Mouse (Mus musculus): ENCODE measurements at regions not wholly inside any gene's neighbourhood (a gene's known extent, or its start where the extent isn't known, plus 50 kb on each side); places are given as distances from the start of the nearest gene placed in this dataset.

DNA sequence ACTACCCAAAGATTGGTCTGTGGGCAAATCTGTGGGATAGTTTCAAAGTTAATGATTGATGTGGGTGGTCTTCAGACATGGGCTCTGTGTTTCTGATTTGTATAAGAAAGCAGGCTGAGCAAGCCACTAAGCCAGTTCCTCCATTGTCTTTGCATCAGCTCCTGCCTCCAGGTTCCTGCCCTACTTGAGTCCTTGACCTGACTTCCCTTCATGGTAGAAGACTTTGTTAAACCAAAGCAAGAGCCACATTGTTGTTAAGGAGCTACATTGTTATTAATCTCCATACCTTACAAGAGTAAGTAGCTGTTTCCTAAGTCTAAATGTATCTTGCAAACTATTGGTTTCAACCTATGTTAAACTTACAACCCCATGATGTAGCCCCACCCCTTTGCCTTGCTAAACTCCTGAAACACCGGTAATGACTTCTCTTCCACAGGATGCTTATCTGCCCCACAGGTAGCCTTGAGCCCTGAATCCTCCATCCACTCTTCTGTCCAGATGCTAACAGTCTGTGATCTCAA lies 136.5 kb upstream of the 4930535I16Rik start:
- DNase-seq (ENCODE audit: low spot score in 2 of 2) = no peak
- intact Hi-C loops (cut with DNase I) = no loop called here

DNA sequence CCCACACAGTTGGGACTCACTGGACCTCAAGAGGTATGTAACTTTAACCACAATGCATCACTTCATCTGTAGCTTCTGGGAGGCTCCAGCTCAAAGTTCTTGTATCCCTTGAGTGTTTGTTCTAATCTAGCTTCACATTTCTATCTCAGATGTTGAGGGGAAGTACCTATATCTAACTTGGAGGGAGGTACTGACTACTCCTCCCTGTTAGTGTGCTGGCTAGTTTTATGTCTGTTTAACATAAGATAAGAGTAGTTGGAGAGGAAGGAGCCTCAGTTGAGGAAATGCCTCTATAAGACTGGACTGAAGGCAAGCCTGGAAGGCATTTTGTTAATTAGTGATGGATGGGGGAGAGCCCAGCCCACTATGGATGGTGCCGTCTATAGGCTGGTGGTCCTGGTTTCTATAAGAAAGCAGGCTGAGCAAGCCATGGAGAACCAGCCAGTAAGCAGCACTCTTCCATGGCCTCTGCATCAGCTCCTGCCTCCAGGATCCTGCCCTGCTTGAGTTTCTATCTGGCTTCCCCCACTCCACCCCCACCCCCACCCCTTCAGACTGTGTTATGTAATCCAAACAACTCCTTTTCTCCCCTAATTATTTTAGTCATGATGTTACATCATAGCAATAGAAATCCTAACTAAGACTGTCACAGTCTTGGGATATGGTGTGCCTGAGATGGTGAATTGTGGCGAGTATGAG lies 135.7 kb upstream of the 4930535I16Rik start:
- intact Hi-C loops (cut with DNase I) = no loop called here
- no peak for DNase-seq (ENCODE audit: low spot score in 2 of 2)

DNA sequence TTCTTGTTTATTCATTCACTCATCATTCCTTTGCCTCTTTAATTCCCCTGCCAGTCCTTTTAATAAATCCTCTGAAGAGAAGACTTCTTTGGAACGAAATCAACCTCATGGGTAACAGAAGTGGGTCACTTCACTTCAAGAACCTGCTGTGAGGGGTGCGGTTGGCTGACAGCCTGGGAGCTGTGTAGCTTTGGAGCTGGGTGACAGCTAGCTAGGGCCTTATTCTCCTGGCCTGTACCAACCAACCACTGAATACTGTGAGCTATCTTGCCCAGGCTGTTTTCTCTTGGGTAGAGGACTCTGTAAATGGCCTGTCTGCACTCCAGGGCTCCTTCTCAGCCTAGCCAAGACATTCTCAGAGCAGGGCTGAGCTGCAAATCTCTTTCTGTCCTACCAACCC lies 134.6 kb upstream of the 4930535I16Rik start:
- peak; percentile 14 to 23 for DNase-seq (ENCODE audit: low spot score in 2 of 2)
- intact Hi-C loops (cut with DNase I) = no loop called here

DNA sequence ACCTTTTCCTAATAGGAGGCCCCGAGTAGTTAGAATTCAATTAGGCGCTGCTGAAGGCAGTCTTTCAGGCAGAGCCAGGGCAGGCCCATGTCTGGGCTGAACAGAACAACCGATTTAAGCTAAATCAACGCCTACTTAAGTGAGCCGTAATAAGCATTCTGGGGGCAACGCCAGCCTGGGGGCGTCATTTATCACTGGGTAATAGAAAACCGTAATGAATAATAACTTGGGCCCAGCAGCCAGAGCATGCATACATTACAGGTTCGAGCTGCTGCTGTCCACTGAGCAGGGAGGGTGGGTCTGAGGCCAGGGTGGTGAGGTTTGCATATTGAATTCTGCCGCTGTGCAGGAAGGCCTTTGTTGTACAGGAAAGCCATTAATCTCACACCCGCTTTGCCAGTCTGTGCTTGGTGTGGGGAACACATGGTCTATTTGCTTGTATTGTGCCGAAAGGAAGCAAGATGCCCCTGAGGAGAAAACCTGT lies 130.6 kb upstream of the 4930535I16Rik start:
- intact Hi-C loops (cut with DNase I) = no loop called here
- DNase-seq (ENCODE audit: low spot score in 2 of 2) = peak in 1 of 2 experiments; percentile 14

DNA sequence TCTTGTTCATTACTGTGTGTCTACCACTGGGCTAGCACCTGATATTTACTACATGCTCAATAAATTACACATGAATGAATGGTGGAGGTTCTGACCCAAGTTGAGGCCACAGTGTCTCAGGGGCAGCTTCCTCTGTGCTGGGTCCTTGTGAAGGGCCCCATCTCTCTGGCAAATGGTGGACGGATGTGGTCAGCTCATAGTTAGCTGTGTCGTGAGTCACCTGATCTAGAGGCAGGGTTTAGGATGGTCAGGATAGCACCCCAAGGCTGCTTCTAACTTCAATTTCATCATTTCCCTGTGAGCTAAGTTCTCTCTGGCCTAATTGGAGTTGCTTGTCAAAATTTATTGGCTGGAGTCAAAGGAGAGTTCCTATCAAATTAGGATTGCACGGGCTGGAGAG lies 130.1 kb upstream of the 4930535I16Rik start:
- DNase-seq (ENCODE audit: low spot score in 2 of 2) = no peak
- intact Hi-C loops (cut with DNase I) = no loop called here

DNA sequence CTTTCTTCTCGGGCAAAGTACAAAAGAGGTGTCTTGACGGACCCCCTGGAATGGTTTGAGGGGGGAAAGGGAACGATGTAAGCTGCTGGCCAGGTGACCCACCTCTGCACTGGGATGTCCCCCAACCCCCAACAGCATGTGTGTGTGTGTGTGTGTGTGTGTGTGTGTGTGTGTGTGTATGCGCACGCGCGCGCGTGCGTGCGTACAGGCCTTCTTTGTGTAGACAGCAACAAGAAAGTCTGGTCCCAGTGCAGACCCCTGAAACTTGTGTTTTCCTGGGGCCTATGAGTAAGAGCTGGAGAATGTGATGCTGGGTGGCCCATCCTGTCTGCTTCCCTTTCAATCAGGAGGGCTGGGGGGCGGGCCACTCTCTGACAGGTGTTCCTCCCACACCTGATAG lies 118.7 kb upstream of the 4930535I16Rik start:
- intact Hi-C loops (cut with DNase I) = no loop called here

DNA sequence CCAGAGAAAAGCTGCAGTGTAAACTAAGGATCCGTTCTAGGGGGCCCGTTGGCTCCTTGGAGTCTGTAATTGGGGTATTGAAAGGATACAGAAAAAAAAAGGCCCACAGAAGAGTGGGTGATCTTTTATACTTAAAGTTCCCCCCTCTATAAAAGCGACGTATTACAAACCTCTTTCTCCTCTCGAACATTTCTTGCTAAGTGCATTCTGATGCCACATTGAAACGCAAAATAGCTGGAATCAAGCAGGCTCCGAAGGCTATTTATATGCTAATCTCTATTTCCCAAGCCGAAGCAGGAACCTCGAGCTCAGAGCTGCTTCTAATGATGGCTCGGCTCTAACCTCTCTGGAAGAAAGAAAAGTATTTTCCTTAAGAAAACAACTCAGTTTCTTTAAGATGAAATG lies 117.8 kb upstream of the 4930535I16Rik start:
- intact Hi-C loops (cut with DNase I) = no loop called here
- peak in 1 of 2 experiments; percentile 13 for DNase-seq (ENCODE audit: low spot score in 2 of 2)

More for the DNA sequence above, 118.7 kb upstream of the 4930535I16Rik start:
- DNase-seq (ENCODE audit: low spot score in 2 of 2) = no peak

DNA sequence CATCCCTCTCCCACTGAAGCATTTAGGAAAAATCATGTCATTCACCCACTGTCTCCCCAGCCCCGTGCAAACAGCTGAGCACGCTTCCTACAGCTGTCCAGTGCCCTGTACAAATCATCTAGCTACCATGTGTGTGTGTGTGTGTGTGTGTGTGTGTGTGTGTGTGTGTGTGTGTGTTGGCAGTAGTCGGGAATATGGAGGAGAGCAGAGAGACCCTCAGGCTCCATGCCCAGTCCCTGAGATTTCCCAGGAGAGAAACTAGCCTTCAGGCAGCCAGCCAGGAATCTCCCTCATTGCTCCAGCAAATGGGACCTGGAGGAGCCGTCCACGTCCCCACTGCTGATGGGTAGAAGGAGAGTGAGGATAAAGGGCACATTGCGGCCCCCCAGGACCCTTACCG lies 117.4 kb upstream of the 4930535I16Rik start:
- intact Hi-C loops (cut with DNase I) = no loop called here
- peak; percentile 23 to 37 for DNase-seq (ENCODE audit: low spot score in 2 of 2)

DNA sequence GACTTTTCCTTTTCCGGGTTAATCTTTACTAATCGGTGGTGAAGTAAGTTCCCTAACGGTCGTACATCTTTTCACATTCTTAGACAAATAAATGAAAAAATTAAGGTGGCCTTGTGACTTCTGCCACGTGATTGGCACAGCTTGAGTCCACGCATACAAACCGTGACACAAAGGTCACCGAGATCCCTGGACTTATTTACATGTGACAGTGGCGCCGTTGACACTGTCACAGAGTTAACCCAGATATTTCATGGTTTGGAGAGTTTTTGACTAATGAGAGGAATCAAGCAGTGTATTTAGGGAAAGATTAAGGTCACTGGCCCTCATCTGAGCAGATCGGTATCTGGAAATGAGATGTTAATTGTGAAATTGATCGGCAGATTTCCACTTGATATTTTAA lies 110.2 kb upstream of the 4930535I16Rik start:
- intact Hi-C loops (cut with DNase I) = no loop called here
- DNase-seq (ENCODE audit: low spot score in 2 of 2) = no peak

DNA sequence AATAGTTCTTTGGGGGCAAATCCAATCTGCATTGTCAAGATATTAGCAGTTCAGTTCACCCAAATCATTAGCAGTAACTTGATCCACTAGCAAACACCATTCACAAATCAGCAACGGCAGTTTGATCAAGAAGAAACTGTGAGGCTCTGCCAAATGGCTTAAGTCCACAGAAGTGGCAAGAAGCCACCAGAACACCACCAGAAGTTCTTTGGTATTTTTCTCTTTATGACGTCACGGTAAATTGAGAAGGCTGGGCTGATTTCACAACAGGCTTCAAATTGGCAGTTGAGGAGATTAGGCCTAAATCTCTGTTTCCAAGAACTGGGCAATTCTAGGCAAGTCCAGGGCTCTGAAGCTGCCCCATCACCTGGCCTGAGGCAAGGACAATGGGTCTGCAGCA lies 98.6 kb upstream of the 4930535I16Rik start:
- DNase-seq (ENCODE audit: low spot score in 2 of 2) = no peak
- intact Hi-C loops (cut with DNase I) = no loop called here

DNA sequence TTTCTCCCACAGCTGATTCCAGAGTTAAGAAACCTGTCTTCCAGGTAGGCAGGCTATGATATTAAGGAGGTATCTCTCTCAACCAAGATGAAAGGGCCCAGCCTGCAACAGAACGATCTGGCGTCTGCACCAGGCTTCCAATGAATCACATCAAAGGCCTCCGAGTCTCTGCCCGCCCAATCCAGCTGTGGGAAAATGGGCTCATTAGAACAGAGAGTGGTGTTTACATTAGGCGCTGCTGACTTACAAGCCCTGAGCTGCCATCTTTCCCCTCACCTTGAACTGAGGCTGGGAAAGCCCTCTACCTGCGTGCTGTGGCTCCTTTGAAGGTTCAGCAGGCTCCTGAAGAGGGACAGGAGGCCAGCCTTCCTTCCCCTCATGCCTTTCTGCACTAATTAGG lies 97.5 kb upstream of the 4930535I16Rik start:
- intact Hi-C loops (cut with DNase I) = no loop called here
- no peak for DNase-seq (ENCODE audit: low spot score in 2 of 2)

DNA sequence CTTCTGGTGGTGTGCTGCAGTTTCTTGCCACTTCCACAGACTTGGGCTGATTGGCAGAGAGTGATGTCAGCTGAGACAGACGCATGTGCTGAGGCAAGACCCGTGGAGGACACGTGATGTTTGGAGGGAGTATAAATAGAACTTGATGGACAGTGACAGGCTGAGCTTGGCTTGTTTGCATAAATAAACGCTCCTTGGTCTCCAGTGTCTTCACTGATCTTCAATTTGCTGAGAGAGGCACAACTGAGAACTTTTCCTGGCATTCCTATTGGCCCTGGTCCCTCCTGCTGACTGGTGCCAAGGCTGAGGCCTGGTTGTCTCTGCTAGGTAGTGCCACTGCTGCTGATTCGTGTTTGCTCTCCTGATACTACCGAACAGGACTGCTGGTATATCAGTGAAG lies 94.6 kb upstream of the 4930535I16Rik start:
- DNase-seq (ENCODE audit: low spot score in 2 of 2) = no peak
- intact Hi-C loops (cut with DNase I) = no loop called here

DNA sequence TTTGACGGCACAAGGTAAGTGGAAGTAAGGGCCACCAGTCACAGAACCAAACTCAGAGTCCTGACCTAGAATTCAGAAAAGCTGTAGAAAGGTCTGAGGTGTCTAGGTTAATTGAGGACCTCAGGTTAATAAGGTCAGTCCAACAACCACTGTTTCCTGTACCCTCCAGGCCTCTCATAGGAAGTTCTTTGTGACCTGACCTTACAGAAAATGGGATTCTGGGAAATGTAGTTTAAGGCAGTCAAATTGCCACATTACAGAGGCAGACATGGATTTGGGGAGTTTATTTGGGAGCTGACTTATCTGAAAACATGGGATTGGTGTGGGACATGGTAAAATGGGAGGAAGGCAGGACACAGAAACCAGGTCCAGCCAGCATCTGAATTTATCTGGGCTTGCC lies 90.9 kb upstream of the 4930535I16Rik start:
- intact Hi-C loops (cut with DNase I) = no loop called here
- DNase-seq (ENCODE audit: low spot score in 2 of 2) = no peak

DNA sequence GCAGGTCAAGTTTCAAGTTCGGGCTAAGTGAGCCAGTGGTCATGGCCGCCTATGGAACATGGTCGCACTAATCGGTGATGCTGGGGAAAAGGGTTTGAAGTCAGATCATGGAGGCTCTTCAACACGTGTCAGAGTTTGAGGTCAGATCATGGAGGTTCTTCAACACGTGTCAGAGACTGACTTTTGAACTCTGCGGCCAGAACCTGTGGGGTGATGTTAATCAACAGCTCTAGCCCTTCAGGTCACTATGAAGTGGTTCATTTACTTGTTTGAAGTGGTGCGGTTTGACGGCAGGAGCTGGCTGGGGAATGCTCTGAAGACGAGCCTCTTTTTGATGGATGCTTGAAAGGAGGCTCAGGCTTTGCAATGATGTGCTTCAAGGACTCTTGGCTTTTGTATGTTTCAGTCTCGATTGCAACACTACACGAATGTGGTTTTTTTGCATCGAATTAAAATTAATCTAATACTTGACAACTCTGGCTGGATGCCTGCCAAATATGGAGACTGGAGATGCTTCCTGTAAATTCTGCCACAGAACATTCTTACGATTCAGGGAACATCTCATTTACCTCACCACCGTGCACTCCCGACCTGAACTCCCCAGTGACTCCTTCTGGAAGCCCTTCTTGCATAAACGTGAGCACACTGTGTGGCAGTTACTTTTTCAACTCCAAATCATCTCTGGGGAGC lies 87.9 kb upstream of the 4930535I16Rik start:
- DNase-seq (ENCODE audit: low spot score in 2 of 2) = peak in 1 of 2 experiments; percentile 10
- intact Hi-C loops (cut with DNase I) = no loop called here

DNA sequence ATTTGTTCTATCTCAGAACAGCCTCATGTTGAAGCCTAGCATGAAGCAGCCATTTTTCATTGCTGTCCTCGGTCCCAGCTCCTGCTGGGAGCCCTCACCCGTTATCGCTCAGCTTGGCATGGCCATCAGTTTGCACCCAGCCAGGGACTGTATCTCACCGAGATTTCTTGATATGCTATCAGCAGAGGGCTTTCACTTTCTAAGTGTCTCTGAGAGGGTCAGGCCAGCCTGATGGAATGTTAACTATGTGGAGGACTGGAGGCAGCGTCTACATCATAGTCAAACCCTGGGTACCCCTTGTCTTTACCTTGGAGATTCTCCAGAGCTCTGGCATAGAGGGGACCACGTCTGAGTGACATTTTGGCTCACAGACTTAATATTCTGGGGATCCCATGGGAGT lies 84.9 kb upstream of the 4930535I16Rik start:
- intact Hi-C loops (cut with DNase I) = no loop called here
- DNase-seq (ENCODE audit: low spot score in 2 of 2) = no peak

DNA sequence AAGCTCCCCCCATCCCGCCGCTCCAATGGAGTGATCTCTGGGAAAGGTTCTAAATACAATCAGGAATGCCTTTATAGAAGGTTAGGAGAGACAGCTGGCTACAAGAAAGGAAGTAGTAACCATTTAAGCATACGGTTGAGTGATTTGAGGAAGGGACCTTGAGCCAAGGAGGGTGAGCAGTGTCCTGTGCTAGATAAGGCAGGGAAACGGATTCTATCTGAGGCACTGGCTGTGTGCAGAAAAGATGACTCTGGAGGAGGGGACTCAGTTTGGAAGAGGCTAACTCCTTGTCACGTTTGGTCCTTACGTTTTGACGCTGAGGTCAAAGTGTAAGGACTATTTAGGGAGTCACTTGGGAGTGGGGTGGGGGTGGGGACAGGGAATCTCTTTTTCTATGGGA lies 84.3 kb upstream of the 4930535I16Rik start:
- intact Hi-C loops (cut with DNase I) = no loop called here
- DNase-seq (ENCODE audit: low spot score in 2 of 2) = no peak

DNA sequence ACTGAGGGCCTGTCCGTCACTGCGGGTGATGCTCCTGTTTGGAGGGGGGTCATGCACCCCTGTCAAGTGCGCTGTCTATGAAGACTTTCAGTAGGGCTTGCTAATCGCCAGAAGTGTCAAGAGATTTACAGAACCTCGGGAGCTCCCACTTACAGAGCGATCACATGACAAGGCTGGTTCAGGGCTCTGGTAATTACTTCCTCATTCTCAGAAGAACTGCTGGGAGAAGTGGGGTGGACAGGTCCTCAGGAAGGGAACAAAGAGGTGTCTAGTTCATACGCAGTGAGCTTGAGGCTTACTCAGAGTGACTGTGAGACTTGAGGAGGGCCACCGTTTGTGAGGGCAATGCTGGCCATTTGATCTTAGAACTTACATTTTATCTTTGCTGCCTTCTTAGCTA lies 78.0 kb upstream of the 4930535I16Rik start:
- intact Hi-C loops (cut with DNase I) = no loop called here
- DNase-seq (ENCODE audit: low spot score in 2 of 2) = no peak

DNA sequence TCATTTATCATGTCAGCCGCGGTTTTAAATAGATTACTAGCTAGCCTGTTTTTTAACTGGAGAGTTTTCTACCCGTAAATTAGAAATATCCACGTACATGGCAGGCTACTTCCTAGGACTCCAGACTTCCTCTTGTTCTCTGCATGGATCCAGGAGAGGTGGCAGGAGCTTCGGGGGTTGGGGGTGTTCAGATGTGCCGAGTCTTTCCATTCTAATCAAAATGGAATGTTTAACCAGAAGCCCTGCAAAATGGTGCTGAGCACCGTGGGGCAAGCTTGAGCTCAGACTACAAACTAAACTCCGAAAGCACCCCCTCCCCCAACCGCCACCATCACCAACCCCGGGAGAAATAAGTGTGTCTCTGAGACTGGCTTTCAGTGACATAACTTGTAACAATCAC lies 73.4 kb upstream of the 4930535I16Rik start:
- intact Hi-C loops (cut with DNase I) = no loop called here
- no peak for DNase-seq (ENCODE audit: low spot score in 2 of 2)

DNA sequence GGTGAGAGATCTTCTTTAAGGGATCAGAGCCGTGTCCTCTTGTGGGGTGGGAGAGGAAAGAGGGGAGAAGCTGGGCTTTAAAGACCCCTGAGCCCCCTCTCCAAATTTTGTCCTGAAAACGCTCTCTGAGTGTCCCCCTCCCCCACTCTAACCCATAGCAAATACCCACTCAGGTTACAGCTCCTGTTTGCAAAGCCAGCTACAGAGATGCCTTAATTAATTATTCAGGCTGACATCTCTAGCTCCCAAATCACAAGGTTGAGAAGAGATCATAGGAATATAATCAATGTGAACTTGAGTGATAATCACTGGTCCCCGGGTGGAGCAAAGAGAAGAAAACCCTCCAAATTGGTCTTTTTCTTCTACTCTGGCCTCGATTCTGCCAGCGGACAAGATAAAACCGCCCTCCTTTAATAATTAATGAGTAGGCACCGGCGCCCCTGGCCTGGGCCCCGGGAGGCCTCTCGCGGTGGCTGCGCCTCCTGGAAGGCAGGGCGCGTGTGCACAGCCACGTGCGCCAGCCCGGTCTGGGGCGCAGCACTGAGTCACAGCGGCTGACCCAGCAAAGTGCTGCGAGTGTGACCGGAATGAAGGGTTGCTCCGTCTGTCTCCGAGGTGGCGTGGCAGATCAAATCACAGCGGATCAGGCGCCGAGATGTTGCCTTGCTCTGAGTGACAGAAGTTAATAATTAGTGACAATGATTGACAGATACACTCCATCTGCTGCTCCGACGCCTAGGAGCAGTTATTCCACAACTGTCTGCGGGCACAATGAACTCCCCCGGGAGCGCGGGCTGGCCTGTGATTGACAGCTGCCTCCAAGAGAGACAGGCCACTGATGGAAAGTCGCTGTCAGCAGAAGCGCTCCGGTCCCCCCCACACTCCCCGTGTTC lies 72.7 kb upstream of the 4930535I16Rik start:
- intact Hi-C loops (cut with DNase I) = no loop called here
- DNase-seq (ENCODE audit: low spot score in 2 of 2) = peak in 1 of 2 experiments; percentile 27
